13 mouse cellular contexts compared by ENCODE assay signal in the genomic region with DNA sequence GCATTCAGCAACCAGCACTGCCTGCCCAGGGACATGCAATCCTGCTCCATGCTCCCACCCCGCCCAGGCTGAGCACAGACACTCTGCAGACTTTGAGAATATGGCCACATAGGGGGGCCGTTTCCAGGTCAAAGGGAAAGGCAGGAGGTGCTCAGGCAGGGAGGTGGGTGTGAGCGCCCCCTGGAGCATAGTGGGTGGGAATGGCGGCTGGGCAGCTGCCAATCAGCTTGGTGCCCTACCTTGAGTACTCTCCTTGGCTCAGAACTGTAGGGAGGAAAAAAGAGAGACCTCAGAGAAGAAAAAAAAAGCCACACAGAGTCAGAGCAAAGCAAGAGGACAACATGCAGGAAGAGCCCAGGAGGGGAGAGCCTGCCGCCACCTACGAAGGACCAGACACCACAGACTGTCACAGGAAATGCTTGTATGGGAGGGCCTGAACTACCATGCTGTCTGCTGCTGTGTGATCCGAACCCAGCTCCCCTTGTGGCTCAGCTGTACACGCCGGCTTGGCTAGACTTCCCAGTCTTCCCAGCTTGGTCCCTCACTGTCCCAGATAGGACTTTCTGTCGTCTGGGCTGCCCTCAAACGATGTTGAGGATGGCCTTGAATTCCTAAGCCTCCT. TPM values are rescaled to one million over a fixed set of nuclear protein-coding genes. Genes with fewer than 3 reads are reported as not detected.
A peak's percentile ranks its signal among the peaks of the same experiment; 100 is the strongest.
DNase-seq lines count a peak whose midpoint lies in the region; ATAC-seq and TF ChIP-seq lines count a peak whose summit lies in the region.
"Had no signal": no experiment of that assay in that cellular context is flagged by ENCODE, and none has a peak within 500 bp of the region (broad histone marks: within the 10 kb centered on the region; RNA-seq: fewer than 3 reads in every experiment).

No protein-coding gene starts in this region.

- peaks cover 11% of the 10 kb centered on the region; the same call in 1 of the 2 replicates for H3K36me3 ChIP-seq in intestine, postnatal 0 days (ENCODE audit: control insufficient read depth, insufficient read depth)
- no peaks in the 10 kb centered on the region for H3K36me3 ChIP-seq in intestine, embryonic 16.5 days (ENCODE audit: control insufficient read depth, insufficient read depth, low read length)
- H3K36me3 ChIP-seq in thymus, adult 2 months (ENCODE audit: control insufficient read depth, insufficient read depth, low read length), result no peaks in the 10 kb centered on the region
- H3K36me3 ChIP-seq in hindbrain, embryonic 12.5 days, result no peaks in the 10 kb centered on the region
- H3K36me3 ChIP-seq: embryonic facial prominence, embryonic 15.5 days had no signal

- ATAC-seq in intestine, postnatal 0 days, result no peak
- no peak for ATAC-seq in intestine, embryonic 16.5 days
- ATAC-seq in hindbrain, embryonic 12.5 days (ENCODE audit: low FRiP score), result no peak
- ATAC-seq: midbrain, embryonic 16.5 days had no signal

- H3K27ac ChIP-seq in intestine, postnatal 0 days (ENCODE audit: low read depth, low read length), result no peak overlapping the region
- H3K27ac ChIP-seq in intestine, embryonic 16.5 days (ENCODE audit: low read length), result no peak overlapping the region
- H3K27ac ChIP-seq in thymus, adult 2 months (ENCODE audit: control insufficient read depth, insufficient read depth, low read length), result no peak overlapping the region
- no peak overlapping the region for H3K27ac ChIP-seq in hindbrain, embryonic 12.5 days
- H3K27ac ChIP-seq: embryonic facial prominence, embryonic 15.5 days had no signal

- intact Hi-C loops in left cerebral cortex, postnatal 10 days (cut with DNase I), result no loop called here

- TF ChIP-seq CTCF in intestine, postnatal 0 days (IDR thresholded peaks at IDR 0.05; ENCODE audit: low read depth), result peak; percentile 59
- TF ChIP-seq CTCF in thymus, adult 2 months (IDR thresholded peaks at IDR 0.05; ENCODE audit: borderline replicate concordance, control insufficient read depth, extremely low read depth, insufficient read depth, low read length, poor library complexity), result peak; percentile 70; the same call in 1 of the 2 replicates
- peak; percentile 35; the same call in 1 of the 2 replicates for TF ChIP-seq CTCF in brain, embryonic 14.5 days (IDR thresholded peaks at IDR 0.05; ENCODE audit: borderline replicate concordance, extremely low read depth, insufficient read depth, insufficient read length)

- TF ChIP-seq POLR2A in thymus, adult 2 months (IDR thresholded peaks at IDR 0.05; ENCODE audit: control insufficient read depth, extremely low read depth, insufficient read depth, low read length, poor library complexity), result no peak
- TF ChIP-seq POLR2A in brain, embryonic 14.5 days (IDR thresholded peaks at IDR 0.05; ENCODE audit: borderline replicate concordance, extremely low read depth, insufficient read depth, insufficient read length, poor library complexity, severe bottlenecking), result no peak

- H3K9ac ChIP-seq in intestine, postnatal 0 days (ENCODE audit: low read depth, low read length), result no peak overlapping the region
- H3K9ac ChIP-seq in intestine, embryonic 16.5 days (ENCODE audit: low read depth, low read length), result no peak overlapping the region
- H3K9ac ChIP-seq in hindbrain, embryonic 12.5 days, result no peak overlapping the region
- H3K9ac ChIP-seq: embryonic facial prominence, embryonic 15.5 days had no signal

- no peaks in the 10 kb centered on the region; the same call in 1 of the 2 replicates for H3K4me1 ChIP-seq in intestine, postnatal 0 days (replicated peaks; ENCODE audit: control insufficient read depth, insufficient read depth, low read length)
- peaks cover 2% of the 10 kb centered on the region; the same call in 1 of the 2 replicates for H3K4me1 ChIP-seq in intestine, embryonic 16.5 days (ENCODE audit: control insufficient read depth, insufficient read depth, low read length)
- H3K4me1 ChIP-seq in thymus, adult 2 months (replicated peaks; ENCODE audit: control insufficient read depth, insufficient read depth, low read length), result peaks cover 16% of the 10 kb centered on the region
- peaks cover 2% of the 10 kb centered on the region; the same call in 1 of the 2 replicates for H3K4me1 ChIP-seq in hindbrain, embryonic 12.5 days
- H3K4me1 ChIP-seq: embryonic facial prominence, embryonic 15.5 days had no signal

- H3K4me2 ChIP-seq in intestine, postnatal 0 days (replicated peaks; ENCODE audit: low read depth), result no peak overlapping the region
- no peak overlapping the region for H3K4me2 ChIP-seq in intestine, embryonic 16.5 days (ENCODE audit: low read depth, low read length)
- no peak overlapping the region for H3K4me2 ChIP-seq in hindbrain, embryonic 12.5 days (replicated peaks)
- H3K4me2 ChIP-seq: embryonic facial prominence, embryonic 15.5 days had no signal

- DNase-seq in thymus, adult 2 months, result peak; percentile 37
- DNase-seq in thymus, postnatal 10 days (ENCODE audit: low spot score in 2 of 2), result no peak
- DNase-seq in brain, embryonic 14.5 days (ENCODE audit: low read depth), result no peak
- DNase-seq in MN1 (ENCODE audit: low spot score), result no peak
- DNase-seq in left cerebral cortex, postnatal 10 days (ENCODE audit: extremely low spot score in 1 of 2, low spot score in 2 of 2), result no peak
- DNase-seq: adrenal gland, postnatal 36 days; cerebellum, postnatal 14 days; kidney, adult 11 months had no signal

- no peaks in the 10 kb centered on the region for H3K9me3 ChIP-seq in intestine, postnatal 0 days (ENCODE audit: control insufficient read depth)
- H3K9me3 ChIP-seq in intestine, embryonic 16.5 days (ENCODE audit: control insufficient read depth, low read length), result no peaks in the 10 kb centered on the region
- no peaks in the 10 kb centered on the region for H3K9me3 ChIP-seq in hindbrain, embryonic 12.5 days (replicated peaks)
- H3K9me3 ChIP-seq: embryonic facial prominence, embryonic 15.5 days had no signal

- no peak overlapping the region for H3K4me3 ChIP-seq in intestine, postnatal 0 days (ENCODE audit: low read depth, low read length)
- no peak overlapping the region for H3K4me3 ChIP-seq in intestine, embryonic 16.5 days (ENCODE audit: low read length)
- no peak overlapping the region for H3K4me3 ChIP-seq in thymus, adult 2 months (ENCODE audit: control insufficient read depth, insufficient read depth, low read length)
- no peak overlapping the region for H3K4me3 ChIP-seq in hindbrain, embryonic 12.5 days
- H3K4me3 ChIP-seq: embryonic facial prominence, embryonic 15.5 days had no signal

- no peaks in the 10 kb centered on the region for H3K27me3 ChIP-seq in intestine, postnatal 0 days (replicated peaks; ENCODE audit: control insufficient read depth, insufficient read depth, low read length)
- no peaks in the 10 kb centered on the region for H3K27me3 ChIP-seq in intestine, embryonic 16.5 days (replicated peaks; ENCODE audit: control insufficient read depth, insufficient read depth, low read length)
- no peaks in the 10 kb centered on the region for H3K27me3 ChIP-seq in thymus, adult 2 months (ENCODE audit: control insufficient read depth, insufficient read depth, low read length)
- peaks cover 20% of the 10 kb centered on the region; the same call in 1 of the 2 replicates for H3K27me3 ChIP-seq in hindbrain, embryonic 12.5 days

- WGBS in intestine, postnatal 0 days, result 68% methylated on average over 11 of the region's 11 CpGs
- 58% methylated on average over 11 of the region's 11 CpGs for WGBS in intestine, embryonic 16.5 days
- WGBS in thymus, adult 2 months, result 37% methylated on average over 11 of the region's 11 CpGs
- 64% methylated on average over 11 of the region's 11 CpGs for WGBS in hindbrain, embryonic 12.5 days

RNA-seq across cellular contexts. Expression of a gene that starts 16.3 kb away (rescaled TPM):
- polyA plus RNA-seq in intestine, postnatal 0 days (2015; fragmentation: Nextera tagmentation; extraction: Ambion mirVana), result 53.0 and 59.7 TPM in 2 replicates
- 99.8 and 112 TPM in 2 replicates for polyA plus RNA-seq in intestine, embryonic 16.5 days (2015; fragmentation: Nextera tagmentation; extraction: Ambion mirVana)
- polyA plus RNA-seq in thymus, adult 2 months (2012; rRNA removed), result 13.5 and 15.9 TPM in 2 replicates
- polyA plus RNA-seq in brain, embryonic 14.5 days (2012; rRNA removed), result 7.7 and 13.2 TPM in 2 replicates
- total RNA-seq in left cerebral cortex, postnatal 10 days (2021), result 10 to 100 TPM; 38.7 to 43.3 TPM
- polyA plus RNA-seq in hindbrain, embryonic 12.5 days (2016; fragmentation: Nextera tagmentation; extraction: Ambion mirVana), result 7.0 and 7.4 TPM in 2 replicates

RNA-seq across cellular contexts. Expression of a gene that starts 31.7 kb away (rescaled TPM):
- polyA plus RNA-seq in intestine, postnatal 0 days (2015; fragmentation: Nextera tagmentation; extraction: Ambion mirVana), result 5.1 and 5.2 TPM in 2 replicates
- polyA plus RNA-seq in intestine, embryonic 16.5 days (2015; fragmentation: Nextera tagmentation; extraction: Ambion mirVana), result 7.4 and 7.7 TPM in 2 replicates
- 1.7 and 2.0 TPM in 2 replicates for polyA plus RNA-seq in thymus, adult 2 months (2012; rRNA removed)
- polyA plus RNA-seq in brain, embryonic 14.5 days (2012; rRNA removed), result 1.3 and 1.4 TPM in 2 replicates
- 1 to 10 TPM; 1.0 to 2.0 TPM for total RNA-seq in left cerebral cortex, postnatal 10 days (2021)
- polyA plus RNA-seq in hindbrain, embryonic 12.5 days (2016; fragmentation: Nextera tagmentation; extraction: Ambion mirVana), result 1.4 and 1.5 TPM in 2 replicates
